Comparison of ENCODE assay signal across 16 mouse cellular contexts in the genomic region with DNA sequence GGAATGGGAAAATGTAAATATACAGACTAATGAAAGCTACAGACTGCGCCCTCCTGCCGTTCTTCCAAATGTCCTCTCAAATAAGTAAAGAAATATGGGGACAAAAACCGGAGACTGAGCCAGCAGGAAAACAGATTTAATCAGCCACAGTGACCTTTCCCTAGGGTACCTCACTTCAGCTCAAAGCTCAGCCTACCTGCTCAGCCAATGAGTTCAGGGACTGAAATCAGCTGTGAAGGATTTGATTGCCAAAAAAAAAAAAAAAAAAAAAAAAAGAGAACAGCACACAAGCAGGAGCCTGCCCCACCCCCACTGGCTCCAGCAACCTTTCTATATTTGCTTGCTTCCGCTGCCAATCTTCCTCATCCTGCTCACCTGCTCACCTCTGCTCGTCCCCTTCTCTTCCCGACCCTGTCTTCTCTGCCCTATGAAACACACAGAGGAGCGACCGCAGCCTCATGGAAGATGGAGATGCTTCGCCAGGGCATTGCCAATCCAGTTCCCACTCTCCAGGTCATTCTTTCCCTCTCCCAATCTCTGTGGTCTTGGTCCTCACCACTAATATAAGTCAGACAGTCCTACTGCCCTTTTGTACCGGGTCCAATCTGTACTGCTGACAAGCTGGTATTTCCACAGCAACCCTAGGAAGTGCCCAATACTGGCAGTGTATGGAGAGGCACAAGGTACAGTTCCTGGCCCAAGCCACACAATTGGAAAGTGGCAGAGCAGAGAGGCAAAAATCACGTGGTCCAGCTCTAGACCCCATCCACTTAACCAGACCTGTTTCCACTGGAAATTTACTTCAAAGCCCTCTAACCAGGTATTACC. TPM values are rescaled to one million over a fixed set of nuclear protein-coding genes. Genes with fewer than 3 reads are reported as not detected.
DNase-seq lines count a peak whose midpoint lies in the region; ATAC-seq and TF ChIP-seq lines count a peak whose summit lies in the region.
"Had no signal": no experiment of that assay in that cellular context is flagged by ENCODE, and none has a peak within 500 bp of the region (broad histone marks: within the 10 kb centered on the region; RNA-seq: fewer than 3 reads in every experiment).

No protein-coding gene starts in this region.

- H3K9me3 ChIP-seq in hindbrain, embryonic 13.5 days = no peaks in the 10 kb centered on the region
- H3K9me3 ChIP-seq in hindbrain, embryonic 11.5 days (ENCODE audit: control insufficient read depth, low read length) = no peaks in the 10 kb centered on the region
- H3K9me3 ChIP-seq in ES-E14 (ENCODE audit: control insufficient read depth, insufficient read depth, low read depth, low read length) = no peaks in the 10 kb centered on the region
- no peaks in the 10 kb centered on the region for H3K9me3 ChIP-seq in forebrain, postnatal 0 days (ENCODE audit: low read length)
- H3K9me3 ChIP-seq: embryonic facial prominence, embryonic 15.5 days; limb, embryonic 12.5 days; stomach, embryonic 15.5 days had no signal

- no peak for ATAC-seq in hindbrain, embryonic 13.5 days (ENCODE audit: low FRiP score)
- ATAC-seq in hindbrain, embryonic 11.5 days (ENCODE audit: low FRiP score) = no peak
- no peak for ATAC-seq in forebrain, postnatal 0 days
- ATAC-seq: forebrain, embryonic 16.5 days had no signal

- 0 out of 2 replicates have a peak, but pooled peaks cover 6% of the 10 kb centered on the region for H3K36me3 ChIP-seq in hindbrain, embryonic 13.5 days
- H3K36me3 ChIP-seq in hindbrain, embryonic 11.5 days (ENCODE audit: control insufficient read depth, insufficient read depth, low read length) = no peaks in the 10 kb centered on the region
- peaks cover 4% of the 10 kb centered on the region; the same call in 1 of the 2 replicates for H3K36me3 ChIP-seq in ES-E14 (ENCODE audit: control insufficient read depth, insufficient read depth, low read length, poor library complexity, severe bottlenecking)
- peaks cover 3% of the 10 kb centered on the region; the same call in 1 of the 2 replicates for H3K36me3 ChIP-seq in forebrain, postnatal 0 days (ENCODE audit: insufficient read depth)
- H3K36me3 ChIP-seq: embryonic facial prominence, embryonic 15.5 days; stomach, embryonic 15.5 days had no signal

- no peak for DNase-seq in hindbrain, embryonic 11.5 days (ENCODE audit: low spot score)
- no peak for DNase-seq in ES-E14 (ENCODE audit: low read depth, low spot score)
- peak; percentile 43 for DNase-seq in cerebellum, adult 8-10 months
- DNase-seq in kidney, postnatal 36 days = peak; percentile 82 to 83
- no peak for DNase-seq in thymus, postnatal 36 days
- DNase-seq in forebrain, postnatal 0 days = no peak
- DNase-seq in ovary, adult 18-20 months (ENCODE audit: low spot score) = no peak
- DNase-seq: lung, postnatal 4 days; right cerebral cortex, postnatal 14 days had no signal

- no peak overlapping the region for H3K4me2 ChIP-seq in hindbrain, embryonic 13.5 days
- no peak overlapping the region for H3K4me2 ChIP-seq in hindbrain, embryonic 11.5 days (replicated peaks; ENCODE audit: low read depth, low read length)
- H3K4me2 ChIP-seq in forebrain, postnatal 0 days (ENCODE audit: low read depth) = no peak overlapping the region
- H3K4me2 ChIP-seq: embryonic facial prominence, embryonic 15.5 days; limb, embryonic 12.5 days; stomach, embryonic 15.5 days had no signal

- H3K27me3 ChIP-seq in hindbrain, embryonic 13.5 days = no peaks in the 10 kb centered on the region
- no peaks in the 10 kb centered on the region for H3K27me3 ChIP-seq in hindbrain, embryonic 11.5 days (ENCODE audit: control insufficient read depth, insufficient read depth, low read length)
- H3K27me3 ChIP-seq in forebrain, postnatal 0 days (ENCODE audit: insufficient read depth, low read length) = no peaks in the 10 kb centered on the region
- H3K27me3 ChIP-seq: embryonic facial prominence, embryonic 15.5 days; limb, embryonic 12.5 days; stomach, embryonic 15.5 days had no signal

- peaks cover 36% of the 10 kb centered on the region for H3K4me1 ChIP-seq in hindbrain, embryonic 13.5 days (replicated peaks)
- 0 out of 2 replicates have a peak, but pooled peaks cover 3% of the 10 kb centered on the region for H3K4me1 ChIP-seq in hindbrain, embryonic 11.5 days (replicated peaks; ENCODE audit: control insufficient read depth, insufficient read depth, low read length)
- H3K4me1 ChIP-seq in ES-E14 (ENCODE audit: control insufficient read depth in 2 of 2, insufficient read depth in 2 of 2, low read length in 2 of 2, poor library complexity in 1 of 2) = peaks cover 6 to 12% of the 10 kb centered on the region in 2 experiments; a peak in 3 of 4 replicates
- H3K4me1 ChIP-seq in forebrain, postnatal 0 days (ENCODE audit: insufficient read depth) = peaks cover 9% of the 10 kb centered on the region

- 78% methylated on average over 11 of the region's 11 CpGs for WGBS in hindbrain, embryonic 13.5 days
- 78% methylated on average over 11 of the region's 11 CpGs for WGBS in hindbrain, embryonic 11.5 days
- 76% methylated on average over 11 of the region's 11 CpGs for WGBS in forebrain, postnatal 0 days

- TF ChIP-seq CTCF in forebrain, postnatal 0 days (IDR thresholded peaks at IDR 0.05; ENCODE audit: low read depth) = no peak

- in situ Hi-C loops in ES-E14 (cut with MboI; ENCODE audit: low sequenced_read_pairs in 2 of 2, unreplicated experiment in 2 of 2) = no loop called here

- H3K27ac ChIP-seq in hindbrain, embryonic 13.5 days = no peak overlapping the region
- H3K27ac ChIP-seq in hindbrain, embryonic 11.5 days (ENCODE audit: low read depth, low read length) = no peak overlapping the region
- H3K27ac ChIP-seq in ES-E14 (ENCODE audit: insufficient read depth, low read depth, low read length, poor library complexity, severe bottlenecking) = peak overlapping the region; percentile 76; the same call in 1 of the 2 replicates
- no peak overlapping the region for H3K27ac ChIP-seq in forebrain, postnatal 0 days (ENCODE audit: low read depth, low read length)
- H3K27ac ChIP-seq: embryonic facial prominence, embryonic 15.5 days; limb, embryonic 12.5 days; stomach, embryonic 15.5 days had no signal

- peak overlapping the region; percentile 51; the same call in 1 of the 2 replicates for H3K9ac ChIP-seq in hindbrain, embryonic 13.5 days
- no peak overlapping the region for H3K9ac ChIP-seq in hindbrain, embryonic 11.5 days (ENCODE audit: low read depth, low read length)
- H3K9ac ChIP-seq in ES-E14 (ENCODE audit: insufficient read depth, low read depth, low read length, poor library complexity, severe bottlenecking) = peak overlapping the region; percentile 56
- H3K9ac ChIP-seq in forebrain, postnatal 0 days = no peak overlapping the region
- H3K9ac ChIP-seq: embryonic facial prominence, embryonic 15.5 days; limb, embryonic 12.5 days; stomach, embryonic 15.5 days had no signal

- H3K4me3 ChIP-seq in hindbrain, embryonic 13.5 days = no peak overlapping the region
- H3K4me3 ChIP-seq in hindbrain, embryonic 11.5 days (ENCODE audit: low read depth, low read length) = no peak overlapping the region
- H3K4me3 ChIP-seq in ES-E14 (ENCODE audit: insufficient read depth in 1 of 2, low read depth in 1 of 2, low read length in 2 of 2, poor library complexity in 1 of 2, severe bottlenecking in 1 of 2) = peak overlapping the region; percentile 14 to 33; a peak in 2 of 4 replicates
- H3K4me3 ChIP-seq in forebrain, postnatal 0 days (ENCODE audit: low read depth, low read length) = no peak overlapping the region
- H3K4me3 ChIP-seq: embryonic facial prominence, embryonic 15.5 days; limb, embryonic 12.5 days; stomach, embryonic 15.5 days had no signal

TF ChIP-seq in ES-E14, 5 proteins besides CTCF, POLR2A, EP300 and RAD21:
- no peak for TF ChIP-seq ZC3H11A (IDR thresholded peaks at IDR 0.05; ENCODE audit: borderline replicate concordance, low read depth, low read length)
- TF ChIP-seq ZNF384 (IDR thresholded peaks at IDR 0.05; ENCODE audit: low read depth, low read length) = peak; percentile 89
- TF ChIP-seq MAFK (IDR thresholded peaks at IDR 0.05; ENCODE audit: insufficient read depth, low read depth, low read length) = no peak
- no peak for TF ChIP-seq HCFC1 (IDR thresholded peaks at IDR 0.05; ENCODE audit: borderline replicate concordance, insufficient read depth, low read length)
- TF ChIP-seq CHD2 (IDR thresholded peaks at IDR 0.05; ENCODE audit: low read depth, low read length) = no peak
TF ChIP-seq in ES-E14: peak in this region for 1.

RNA-seq across cellular contexts. Expression of a gene that starts 3.0 kb away (rescaled TPM):
- 46.3 and 49.2 TPM in 2 replicates for polyA plus RNA-seq in hindbrain, embryonic 13.5 days (2015; fragmentation: Nextera tagmentation; extraction: Ambion mirVana)
- polyA plus RNA-seq in hindbrain, embryonic 11.5 days (2014; fragmentation: Nextera tagmentation; extraction: Ambion mirVana) = 32.9 and 35.2 TPM in 2 replicates
- total RNA-seq in ES-E14 (2012; rRNA removed) = 96.0 and 116 TPM in 2 replicates
- total RNA-seq in forebrain, postnatal 0 days (2014; rRNA removed) = 55.7 and 55.9 TPM in 2 replicates
- 57.1 and 58.3 TPM in 2 replicates for polyA plus RNA-seq in forebrain, postnatal 0 days (2015; fragmentation: Nextera tagmentation; extraction: Ambion mirVana)

RNA-seq across cellular contexts. Expression of a gene that starts 3.1 kb away (rescaled TPM):
- polyA plus RNA-seq in hindbrain, embryonic 13.5 days (2015; fragmentation: Nextera tagmentation; extraction: Ambion mirVana) = 44.7 and 47.1 TPM in 2 replicates
- 48.1 and 49.9 TPM in 2 replicates for polyA plus RNA-seq in hindbrain, embryonic 11.5 days (2014; fragmentation: Nextera tagmentation; extraction: Ambion mirVana)
- total RNA-seq in ES-E14 (2012; rRNA removed) = 170 and 182 TPM in 2 replicates
- 22.9 and 24.9 TPM in 2 replicates for total RNA-seq in forebrain, postnatal 0 days (2014; rRNA removed)
- 33.9 and 35.2 TPM in 2 replicates for polyA plus RNA-seq in forebrain, postnatal 0 days (2015; fragmentation: Nextera tagmentation; extraction: Ambion mirVana)

RNA-seq across cellular contexts. Expression of a gene that starts 19.2 kb away (rescaled TPM):
- 15.6 and 16.3 TPM in 2 replicates for polyA plus RNA-seq in hindbrain, embryonic 13.5 days (2015; fragmentation: Nextera tagmentation; extraction: Ambion mirVana)
- 1.6 and 2.2 TPM in 2 replicates for polyA plus RNA-seq in hindbrain, embryonic 11.5 days (2014; fragmentation: Nextera tagmentation; extraction: Ambion mirVana)
- 0.94 and 2.6 TPM in 2 replicates for total RNA-seq in ES-E14 (2012; rRNA removed)
- total RNA-seq in forebrain, postnatal 0 days (2014; rRNA removed) = 32.8 and 40.3 TPM in 2 replicates
- 40.9 and 61.4 TPM in 2 replicates for polyA plus RNA-seq in forebrain, postnatal 0 days (2015; fragmentation: Nextera tagmentation; extraction: Ambion mirVana)
- total RNA-seq: gastrocnemius, postnatal 4 days; heart, postnatal 25 days had no signal

RNA-seq across cellular contexts. Expression of a gene that starts 24.8 kb away (rescaled TPM):
- polyA plus RNA-seq in hindbrain, embryonic 13.5 days (2015; fragmentation: Nextera tagmentation; extraction: Ambion mirVana) = 40.0 and 41.5 TPM in 2 replicates
- polyA plus RNA-seq in hindbrain, embryonic 11.5 days (2014; fragmentation: Nextera tagmentation; extraction: Ambion mirVana) = 33.1 and 34.8 TPM in 2 replicates
- total RNA-seq in ES-E14 (2012; rRNA removed) = 4.1 and 5.5 TPM in 2 replicates
- 15.7 and 15.8 TPM in 2 replicates for total RNA-seq in forebrain, postnatal 0 days (2014; rRNA removed)
- polyA plus RNA-seq in forebrain, postnatal 0 days (2015; fragmentation: Nextera tagmentation; extraction: Ambion mirVana) = 58.2 and 60.1 TPM in 2 replicates

RNA-seq across cellular contexts. Expression of a gene that starts 29.4 kb away (rescaled TPM):
- 1.0 and 1.2 TPM in 2 replicates for polyA plus RNA-seq in hindbrain, embryonic 13.5 days (2015; fragmentation: Nextera tagmentation; extraction: Ambion mirVana)
- 0.36 and 0.91 TPM in 2 replicates for polyA plus RNA-seq in hindbrain, embryonic 11.5 days (2014; fragmentation: Nextera tagmentation; extraction: Ambion mirVana)
- 1.7 and 2.3 TPM in 2 replicates for total RNA-seq in ES-E14 (2012; rRNA removed)
- 0.31 and 0.95 TPM in 2 replicates for total RNA-seq in forebrain, postnatal 0 days (2014; rRNA removed)
- polyA plus RNA-seq in forebrain, postnatal 0 days (2015; fragmentation: Nextera tagmentation; extraction: Ambion mirVana) = 1.0 and 1.3 TPM in 2 replicates

Comparison
In these comparisons a context has a peak if more than half of its experiments do, and no peak if none do; other contexts are left out.
1. H3K9ac ChIP-seq: peak in hindbrain, embryonic 13.5 days (single experiment) and ES-E14 (single experiment); none in hindbrain, embryonic 11.5 days (single experiment) and forebrain, postnatal 0 days (single experiment).
2. H3K4me3 ChIP-seq: peak in ES-E14 (2 of 2); none in hindbrain, embryonic 13.5 days (single experiment), hindbrain, embryonic 11.5 days (single experiment) and forebrain, postnatal 0 days (single experiment).
3. DNase-seq: peak in cerebellum, adult 8-10 months (single experiment) and kidney, postnatal 36 days (2 of 2); none in hindbrain, embryonic 11.5 days (single experiment), ES-E14 (single experiment), thymus, postnatal 36 days (0 of 2), forebrain, postnatal 0 days (single experiment) and ovary, adult 18-20 months (single experiment).